Mouse (Mus musculus) cerebellum, adult 11 months (tissue): ENCODE results near the gene Rnf126.
"Not testable (repeated sequence)": the region's sequence is repeated elsewhere in the genome, so short reads cannot be mapped to it uniquely, and the experiment has no call there.

Experiments used
- DNase-seq: peaks from one replicate; pipeline ENCODE4 v3.0.0; 2022

Rnf126 gene

GRCm38 (mm10) chr10:79765228-79765745 lies 1.5 kb downstream of the Rnf126 start:
- DNase-seq: no peak

GRCm38 (mm10) chr10:79764234-79764633 lies 2.5 kb downstream of the Rnf126 start:
- DNase-seq: no peak

- no peak for DNase-seq
Observed at GRCm38 (mm10) chr10:79762875-79763274, 3.9 kb downstream of the Rnf126 start.

- no peak for DNase-seq
Observed at GRCm38 (mm10) chr10:79760603-79761143, 6.1 kb downstream of the Rnf126 start.

GRCm38 (mm10) chr10:79759675-79760074 lies 7.1 kb downstream of the Rnf126 start:
- not testable (repeated sequence) for DNase-seq

- no peak for DNase-seq
Observed at GRCm38 (mm10) chr10:79756660-79757059, 10.1 kb downstream of the Rnf126 start.

GRCm38 (mm10) chr10:79755854-79756253 lies 10.9 kb downstream of the Rnf126 start:
- peak; percentile 41 for DNase-seq

- peak; percentile 83 for DNase-seq
Observed at GRCm38 (mm10) chr10:79754856-79755516, 11.8 kb downstream of the Rnf126 start, which contains the start of gene Fgf22. Gene Fgf22 (plus strand): TSS chr10:79755076.

GRCm38 (mm10) chr10:79748496-79748895 lies 18.3 kb downstream of the Rnf126 start:
- DNase-seq: no peak

- DNase-seq: no peak
Observed at GRCm38 (mm10) chr10:79746774-79747151, 20.0 kb downstream of the Rnf126 start.

GRCm38 (mm10) chr10:79745898-79746773 lies 20.6 kb downstream of the Rnf126 start, which contains the start of gene Polrmt:
Gene Polrmt (minus strand): TSS chr10:79746581.
- DNase-seq: peak; percentile 95

- no peak for DNase-seq
Observed at GRCm38 (mm10) chr10:79745411-79745810, 21.3 kb downstream of the Rnf126 start.

GRCm38 (mm10) chr10:79743650-79744365 lies 22.9 kb downstream of the Rnf126 start:
- peak; percentile 58 for DNase-seq

- DNase-seq: no peak
Observed at GRCm38 (mm10) chr10:79743161-79743560, 23.6 kb downstream of the Rnf126 start.

GRCm38 (mm10) chr10:79740863-79741262 lies 25.9 kb downstream of the Rnf126 start:
- DNase-seq: no peak

- DNase-seq: no peak
Observed at GRCm38 (mm10) chr10:79739234-79739633, 27.5 kb downstream of the Rnf126 start.

GRCm38 (mm10) chr10:79738259-79738658 lies 28.5 kb downstream of the Rnf126 start:
- DNase-seq: no peak

GRCm38 (mm10) chr10:79736706-79737105 lies 30.0 kb downstream of the Rnf126 start:
- no peak for DNase-seq

GRCm38 (mm10) chr10:79735361-79735760 lies 31.4 kb downstream of the Rnf126 start:
- no peak for DNase-seq

- no peak for DNase-seq
Observed at GRCm38 (mm10) chr10:79733847-79734246, 32.9 kb downstream of the Rnf126 start.

- no peak for DNase-seq
Observed at GRCm38 (mm10) chr10:79732500-79732899, 34.3 kb downstream of the Rnf126 start.

- no peak for DNase-seq
Observed at GRCm38 (mm10) chr10:79729357-79729965, 37.3 kb downstream of the Rnf126 start.
